Mouse (Mus musculus) mouse trophoblast stem cell (cell line): ENCODE measurements around the gene Mt3.
"Not testable (repeated sequence)": the region's sequence is repeated elsewhere in the genome, so short reads cannot be mapped to it uniquely, and the experiment has no call there.

Experiments used
- in situ Hi-C, 2 experiments: fragments of 300-500 bp; cut with MseI, MboI; formaldehyde crosslinking; loops; 2 replicates in 1 of 2; 3 replicates in 1 of 2; pipeline ENCODE4 v1.15.1; 2025

Gene Mt3

DNA sequence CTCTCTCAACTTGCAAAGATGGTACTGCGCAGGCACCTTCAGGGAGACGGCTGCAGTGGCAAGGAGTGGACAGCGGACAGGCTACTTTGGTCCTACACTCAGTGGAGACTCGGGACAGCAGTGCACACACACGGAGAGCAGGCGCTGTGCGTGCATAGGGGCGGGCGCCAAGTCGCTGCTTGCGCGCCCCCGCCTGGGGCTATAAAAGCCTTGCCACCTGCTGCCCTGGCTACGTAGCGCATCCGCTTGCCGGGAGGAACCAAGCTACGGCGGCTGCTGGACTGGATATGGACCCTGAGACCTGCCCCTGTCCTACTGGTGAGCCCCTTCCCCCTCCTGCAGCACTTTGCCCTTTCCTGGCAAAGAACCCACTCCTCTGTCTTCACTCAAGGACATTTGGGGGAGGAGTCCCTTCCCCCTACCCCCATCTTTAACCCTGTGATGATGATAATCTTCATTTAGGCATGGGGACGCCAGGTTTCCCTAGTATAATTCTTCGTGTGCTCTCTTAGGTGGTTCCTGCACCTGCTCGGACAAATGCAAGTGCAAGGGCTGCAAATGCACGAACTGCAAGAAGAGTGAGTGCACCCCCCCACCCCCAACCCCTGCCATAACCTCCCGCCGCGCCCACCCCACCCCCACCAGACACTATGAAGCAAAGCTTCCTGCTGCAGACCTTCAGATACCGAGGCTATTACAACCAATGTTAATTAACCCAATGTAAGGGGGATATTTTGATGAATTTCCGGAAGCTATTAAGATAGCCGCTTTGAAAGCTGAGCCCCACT, at the start of gene Mt3:
TSS of gene Mt3 (plus strand) at position 95 of the 788 bp plus-strand sequence.
- in situ Hi-C loops, result no loop called here

DNA sequence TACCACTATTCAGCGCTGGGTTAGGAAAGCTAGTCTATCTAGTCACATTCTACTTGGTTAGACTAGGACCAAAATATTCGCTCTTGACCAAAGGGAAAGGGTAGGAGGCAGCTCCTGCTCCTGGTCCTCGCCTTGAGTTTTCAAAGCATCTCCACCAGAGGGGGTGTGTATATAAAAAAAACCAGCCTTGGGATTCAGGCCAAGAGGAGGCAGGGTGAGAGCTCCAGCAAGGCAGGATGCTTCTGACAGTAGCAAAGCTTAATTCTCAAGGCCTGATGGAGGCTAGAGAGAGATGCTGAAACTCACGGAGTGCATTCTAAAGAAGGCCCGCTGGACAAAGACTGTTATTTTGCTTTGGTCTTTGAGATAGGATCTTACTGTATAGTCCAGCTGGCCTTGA, 48.3 kb upstream of the Mt3 start:
- in situ Hi-C loops, result loop anchor here (10.0 kb wide), 2 partner anchors 91 to 101 kb away; no protein-coding TSS in a partner anchor

DNA sequence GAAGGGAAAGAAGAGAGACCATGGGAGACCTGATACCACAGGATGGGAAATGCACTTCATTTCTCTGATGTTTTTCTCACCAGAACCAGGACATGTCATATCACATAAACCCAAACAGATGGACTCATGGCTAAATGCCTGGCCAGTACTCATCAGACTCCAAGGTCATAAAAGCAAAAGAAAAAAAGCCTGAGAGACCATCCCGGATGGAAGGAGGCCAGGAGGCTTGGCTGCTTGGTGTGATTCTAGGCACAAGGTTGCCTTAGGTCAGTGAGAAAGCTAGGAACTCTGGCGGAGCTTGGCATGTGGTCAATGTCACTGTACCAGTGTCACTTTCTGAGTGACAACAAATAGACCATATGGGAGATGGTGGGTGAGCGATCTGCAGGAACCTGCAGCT, 44.5 kb upstream of the Mt3 start:
- in situ Hi-C loops, result loop anchor here (10.0 kb wide), 2 partner anchors 87 to 97 kb away; no protein-coding TSS in a partner anchor

DNA sequence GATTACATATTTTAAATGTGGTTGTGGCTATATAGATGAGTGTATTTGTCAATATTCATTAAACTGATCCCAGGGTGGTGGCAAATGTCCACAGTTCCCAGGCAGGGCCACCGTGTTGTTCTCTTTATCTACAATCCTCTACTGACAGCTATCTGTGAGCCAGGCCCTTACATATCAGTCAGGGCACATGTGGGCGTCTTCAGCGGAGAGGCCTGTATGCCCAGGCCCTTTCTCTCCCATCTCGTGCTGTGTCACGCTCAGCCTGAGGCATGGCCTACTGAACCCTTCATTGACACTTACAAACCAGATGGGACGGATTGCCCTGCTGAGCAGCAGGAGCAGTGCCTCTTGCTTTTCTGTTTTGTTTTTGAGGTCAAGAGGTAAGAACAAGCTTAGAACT, 43.0 kb upstream of the Mt3 start:
- in situ Hi-C loops, result loop anchor here (10.0 kb wide), 2 partner anchors 85 to 95 kb away; no protein-coding TSS in a partner anchor

DNA sequence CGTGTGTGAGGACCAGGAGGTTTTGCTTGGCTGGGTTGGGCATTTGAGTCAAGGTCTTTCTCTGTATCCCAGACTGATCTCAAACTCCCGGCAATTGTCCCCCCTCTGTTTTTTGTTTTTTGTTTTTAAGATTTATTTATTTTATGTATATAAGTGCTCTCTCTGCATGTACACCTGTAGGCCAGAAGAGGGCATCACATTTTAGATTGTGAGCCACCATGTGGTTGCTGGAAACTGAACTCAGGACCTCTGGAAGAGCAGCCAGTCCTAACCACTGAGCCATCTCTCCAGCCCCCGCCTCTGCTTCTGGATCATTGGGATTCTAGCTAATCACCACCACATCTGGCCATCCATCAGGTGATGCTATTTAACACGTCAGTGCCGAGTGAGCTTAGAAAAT, 42.6 kb upstream of the Mt3 start:
- in situ Hi-C loops, result loop anchor here (10.0 kb wide), 2 partner anchors 85 to 95 kb away; no protein-coding TSS in a partner anchor

DNA sequence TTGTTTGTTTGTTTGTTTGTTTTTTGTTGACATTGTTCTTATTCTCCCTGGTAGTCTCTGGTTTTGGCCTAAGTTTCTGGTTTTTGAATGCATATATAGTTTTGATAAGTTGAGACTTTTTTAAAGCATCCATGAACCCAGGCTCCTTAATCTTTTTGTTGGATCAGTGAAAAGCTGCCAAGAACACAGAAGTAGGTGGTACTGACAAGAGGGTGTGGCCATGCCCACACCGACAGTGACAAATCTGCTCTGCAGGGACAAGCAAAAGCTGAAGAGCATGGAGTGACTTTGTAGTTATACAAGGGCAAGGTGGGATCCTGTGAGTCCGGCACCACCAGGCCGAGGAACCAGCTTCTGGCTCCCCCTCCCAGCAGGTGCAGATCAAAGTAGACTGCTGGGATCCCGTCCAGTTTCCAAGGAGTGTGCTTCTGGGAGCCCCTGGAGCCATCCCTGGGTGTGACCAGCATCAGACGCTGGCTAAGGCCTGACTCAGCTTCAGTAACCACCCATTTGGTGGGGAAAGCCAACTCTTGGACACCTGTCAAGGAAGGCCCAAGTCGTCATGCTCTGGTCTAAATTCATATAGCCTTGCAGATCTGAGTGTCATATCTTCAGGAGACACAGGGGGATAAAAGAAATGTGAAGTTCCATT, 41.8 kb upstream of the Mt3 start:
- in situ Hi-C loops, result no loop called here

DNA sequence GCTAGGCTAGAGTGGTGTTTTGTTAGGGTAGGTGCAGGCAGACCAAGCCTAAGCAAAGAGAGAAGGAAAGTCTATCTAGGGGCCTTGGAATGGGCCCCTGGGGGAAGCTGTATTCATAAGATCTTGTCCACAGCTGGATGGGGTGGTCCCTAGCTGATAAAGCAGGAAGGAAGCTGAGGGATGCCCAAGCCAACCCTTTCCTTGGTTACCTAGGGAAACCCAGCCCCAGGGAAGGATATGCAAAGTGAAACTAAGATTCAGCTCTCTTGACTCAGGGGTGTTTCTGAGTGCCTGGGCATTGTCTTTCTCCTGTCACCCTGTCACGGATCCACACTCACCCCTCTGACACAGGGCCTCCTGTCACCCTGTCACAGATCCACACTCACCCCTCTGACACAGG, 39.0 kb upstream of the Mt3 start:
- in situ Hi-C loops, result no loop called here

DNA sequence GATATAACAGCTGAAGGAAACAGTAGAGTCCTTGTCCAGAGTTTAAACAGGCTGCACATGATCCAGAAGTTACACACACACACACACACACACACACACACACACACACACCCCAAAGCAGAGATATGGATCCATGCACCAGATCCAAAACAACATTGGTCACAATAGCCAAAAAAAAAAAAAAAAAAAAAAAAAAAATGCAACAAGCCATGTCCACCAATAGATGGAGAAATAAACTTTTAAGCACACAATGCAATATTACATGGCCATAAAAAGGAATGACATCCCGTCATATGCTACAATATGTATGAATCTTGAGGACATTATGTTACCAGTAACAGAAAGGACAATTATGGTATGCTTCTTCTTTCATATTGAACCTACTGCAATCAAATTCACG, 38.4 kb upstream of the Mt3 start:
- in situ Hi-C loops, result no loop called here

DNA sequence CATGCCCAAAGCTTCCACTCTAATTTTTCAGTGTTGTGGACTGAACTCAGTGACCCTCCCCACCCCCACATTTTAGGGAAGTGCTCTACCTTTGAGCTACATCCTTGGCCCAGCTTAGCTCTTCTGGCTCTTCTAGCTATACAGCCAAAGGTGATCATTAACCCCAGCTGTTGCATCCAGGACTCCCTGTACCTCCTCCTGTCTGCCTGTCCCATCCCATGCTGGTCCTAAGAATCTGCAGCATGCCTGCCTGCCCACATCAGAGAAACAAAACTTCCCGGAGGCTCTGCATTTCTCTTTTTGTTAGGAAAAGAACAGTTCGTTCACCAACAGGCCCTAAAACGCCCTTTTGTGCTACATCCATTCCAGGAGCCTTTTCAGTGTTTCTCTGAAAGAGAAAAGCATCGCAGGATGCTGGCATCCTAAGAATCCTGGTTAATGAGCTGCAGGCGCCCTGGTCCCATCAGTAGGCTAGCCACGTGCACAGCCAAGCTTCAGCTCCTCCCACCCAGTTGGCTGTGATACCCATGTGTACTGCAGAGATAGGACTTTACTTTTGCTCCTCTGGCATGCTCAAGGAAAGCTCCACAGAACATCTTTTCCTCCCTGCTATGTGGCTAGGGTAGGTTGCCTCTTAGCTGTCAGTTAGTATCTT, 33.5 kb upstream of the Mt3 start:
- in situ Hi-C loops, result no loop called here

DNA sequence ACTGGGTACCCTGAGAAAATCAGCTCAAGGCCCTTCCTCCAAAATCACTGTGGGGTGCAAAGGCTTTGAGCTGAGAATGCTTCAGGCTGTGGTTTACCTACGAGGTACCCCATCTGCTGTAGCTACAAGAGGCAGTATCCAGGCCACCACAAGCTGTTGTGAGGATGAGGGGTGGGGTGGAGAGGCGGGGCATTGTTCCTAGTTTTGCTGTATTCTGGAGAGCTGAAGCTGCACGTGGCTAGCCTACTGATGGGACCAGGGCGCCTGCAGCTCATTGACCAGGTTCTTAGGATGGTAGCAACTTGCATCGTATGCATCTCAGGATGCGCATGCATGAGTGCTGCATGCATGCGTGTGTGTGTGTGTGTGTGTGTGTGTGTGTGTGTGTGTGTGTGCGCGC, 30.8 kb upstream of the Mt3 start:
- in situ Hi-C loops, result no loop called here

DNA sequence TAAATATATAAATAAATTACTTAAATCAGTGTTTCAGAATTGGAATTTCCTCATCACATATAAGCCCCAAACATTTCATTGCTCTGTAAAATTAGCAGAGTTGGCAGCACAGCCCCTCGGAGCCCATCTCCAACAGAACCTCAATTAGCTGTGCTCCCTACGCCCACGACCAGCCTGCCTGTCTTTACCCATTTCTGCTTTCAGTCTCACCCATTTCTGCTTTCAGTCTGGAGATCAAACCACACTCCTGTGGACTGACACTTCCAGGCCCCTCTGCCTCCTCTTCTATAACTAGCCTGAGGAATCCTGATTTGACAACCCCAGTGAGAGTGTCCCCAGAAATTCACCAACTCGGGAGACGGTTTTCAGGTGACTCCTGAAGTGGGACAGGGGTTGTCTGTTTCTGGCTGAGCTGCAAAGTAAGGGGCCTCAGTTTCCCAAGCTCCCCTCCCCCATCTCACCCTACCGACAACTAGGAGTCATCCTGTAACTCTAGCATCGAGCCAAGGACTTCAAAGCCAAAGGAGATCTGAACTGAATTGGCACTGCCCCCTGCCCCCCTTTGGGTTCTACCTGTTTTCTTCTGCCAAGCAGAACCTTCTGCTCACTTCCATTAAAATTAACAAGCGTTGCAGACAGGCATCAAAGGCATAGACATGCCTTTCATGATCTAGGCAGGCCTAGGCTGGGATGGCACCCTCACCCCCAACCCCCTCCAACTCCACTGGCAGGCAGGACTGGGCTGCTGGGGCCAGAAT, 29.5 kb upstream of the Mt3 start:
- in situ Hi-C loops, result no loop called here

DNA sequence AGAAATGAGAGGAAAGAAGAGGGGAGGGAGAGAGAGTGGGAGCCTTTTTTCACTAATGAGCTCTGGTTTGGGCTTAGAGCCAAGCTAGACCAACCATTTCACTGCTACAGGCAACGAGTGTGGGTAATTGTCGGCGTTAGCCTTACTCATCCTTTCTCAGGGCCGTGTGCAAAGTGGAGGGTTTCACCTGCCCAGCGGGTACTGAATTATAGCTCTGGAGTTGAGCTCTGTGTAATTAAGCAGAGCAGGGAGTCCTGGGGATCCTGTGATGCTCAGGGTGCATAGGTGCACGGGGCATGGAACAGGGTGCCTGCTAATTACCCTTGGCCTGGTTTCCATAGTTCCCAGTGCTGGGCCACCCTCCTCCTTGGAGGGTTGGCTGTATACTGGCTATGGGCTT, 24.7 kb upstream of the Mt3 start:
- in situ Hi-C loops, result no loop called here

DNA sequence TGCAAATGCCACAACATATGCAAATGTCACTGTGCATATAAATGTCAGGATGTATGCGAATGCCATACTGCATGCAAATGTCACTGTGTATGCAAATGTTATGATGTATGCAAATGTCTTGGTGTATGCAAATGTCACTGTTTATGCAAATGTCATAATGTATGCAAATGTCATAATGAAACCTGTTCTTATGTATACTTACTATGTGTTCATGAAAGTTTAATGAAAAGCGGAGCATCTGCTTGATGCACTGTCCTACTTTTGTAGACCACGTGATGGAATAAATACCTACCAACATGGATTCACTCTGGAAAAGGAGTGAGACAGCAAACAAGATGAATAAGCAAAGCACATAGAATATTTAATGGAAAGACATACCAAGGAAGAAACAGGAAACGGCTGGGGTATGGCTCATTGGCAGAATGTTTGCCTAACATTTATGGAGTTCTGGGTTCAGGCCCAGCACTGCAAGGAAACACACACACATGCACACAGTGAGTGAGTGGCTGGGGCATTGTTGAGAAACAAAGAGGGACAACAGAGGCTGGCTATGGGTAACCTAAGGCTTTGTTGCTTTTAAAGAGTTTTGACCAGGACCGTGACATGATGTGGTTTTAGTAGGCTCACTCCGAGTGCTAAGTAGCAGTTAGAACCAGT, 23.1 kb upstream of the Mt3 start:
- in situ Hi-C loops, result no loop called here

DNA sequence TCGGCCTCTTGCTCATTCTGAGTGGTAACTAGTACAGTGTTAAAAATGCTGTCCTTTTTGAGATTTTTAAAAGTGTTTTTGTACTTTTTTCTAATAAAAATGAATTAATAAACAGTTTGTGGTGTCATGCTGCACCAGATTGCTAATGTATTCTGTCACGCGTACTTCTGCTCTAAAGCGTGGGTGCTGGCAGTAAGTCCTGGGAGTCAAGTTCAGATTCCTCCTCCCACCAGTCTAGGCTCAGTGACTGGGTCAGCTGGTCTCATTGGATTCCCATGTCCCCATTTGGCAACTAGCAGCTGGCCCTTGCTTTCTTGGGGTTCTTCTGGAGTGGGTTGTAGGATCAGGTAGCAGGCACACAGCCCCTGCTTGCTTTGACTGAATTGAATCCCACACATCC, 22.3 kb upstream of the Mt3 start:
- in situ Hi-C loops, result no loop called here

DNA sequence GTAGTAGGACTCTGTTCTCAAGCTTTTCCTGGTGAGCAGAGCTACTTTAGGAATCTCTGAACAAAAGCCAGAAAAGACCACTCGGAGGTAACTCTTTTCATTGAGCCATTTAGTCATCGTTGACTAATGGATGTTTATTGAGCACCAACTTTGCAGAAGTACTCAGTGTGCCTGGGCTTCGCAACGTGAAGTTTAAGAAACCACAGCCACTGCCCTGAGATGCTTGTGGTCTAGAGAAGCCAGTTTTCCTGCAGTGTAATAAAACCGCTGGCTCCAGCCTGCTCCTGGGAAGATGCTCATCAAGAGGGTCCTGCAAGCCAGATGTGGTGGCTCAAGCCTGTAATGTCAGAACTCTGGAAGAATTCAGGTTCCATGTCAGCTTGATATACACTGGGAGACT, 20.3 kb upstream of the Mt3 start:
- in situ Hi-C loops, result no loop called here

DNA sequence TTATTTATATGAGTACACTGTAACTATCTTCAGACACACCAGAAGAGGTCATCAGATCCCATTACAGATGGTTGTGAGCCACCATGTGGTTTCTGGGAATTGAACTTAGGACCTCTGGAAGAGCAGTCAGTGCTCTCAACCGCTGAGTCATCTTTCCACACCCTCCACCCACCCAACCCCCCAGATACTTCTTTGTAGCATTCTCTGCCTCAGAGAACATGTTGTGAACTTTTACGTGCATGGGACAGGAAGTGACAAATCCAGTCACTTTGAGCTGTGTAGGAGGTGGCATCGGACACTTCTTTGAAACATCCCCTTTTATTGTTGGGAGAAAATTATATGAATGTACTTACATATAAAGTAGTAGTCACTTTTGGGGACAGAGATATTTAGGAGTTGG, 17.8 kb upstream of the Mt3 start:
- in situ Hi-C loops, result not testable (repeated sequence)

DNA sequence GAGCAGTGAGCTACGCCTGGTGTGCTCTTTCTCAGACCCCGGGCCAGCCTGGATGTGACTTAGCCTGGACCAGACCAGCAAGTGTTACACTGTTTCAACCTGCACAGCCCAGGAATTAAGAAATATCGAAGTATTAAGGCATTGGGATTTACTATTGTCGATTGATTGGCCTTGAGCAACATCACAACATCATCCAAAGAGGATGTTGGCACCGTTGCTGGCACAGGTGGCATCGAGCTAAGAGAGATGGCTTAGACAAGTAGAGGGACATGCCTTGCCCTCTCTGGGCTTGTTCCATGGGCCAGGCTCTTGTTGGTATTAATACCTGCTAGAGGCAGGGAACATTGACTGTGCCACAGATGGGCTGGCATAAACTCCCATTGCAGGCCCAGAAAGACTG, 16.9 kb upstream of the Mt3 start:
- in situ Hi-C loops, result no loop called here

DNA sequence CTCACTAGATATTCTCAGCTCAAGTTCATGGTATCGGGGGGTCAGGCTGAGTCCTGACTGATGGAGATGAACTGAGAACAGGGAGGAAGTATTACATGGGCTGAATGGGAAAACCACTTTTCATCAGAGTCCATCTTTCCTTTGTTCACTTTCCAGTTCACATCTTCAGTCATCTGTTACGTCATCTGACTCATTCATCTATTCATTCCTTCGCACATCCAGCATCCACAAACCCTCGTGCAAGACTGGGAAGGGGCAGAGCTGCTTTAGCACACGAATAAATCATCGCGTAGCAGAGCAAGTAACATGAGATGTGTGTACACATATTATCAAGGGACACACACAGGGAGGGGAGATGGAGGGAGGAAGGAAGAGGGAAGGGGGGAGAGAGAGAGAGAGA, 16.2 kb upstream of the Mt3 start:
- in situ Hi-C loops, result no loop called here

DNA sequence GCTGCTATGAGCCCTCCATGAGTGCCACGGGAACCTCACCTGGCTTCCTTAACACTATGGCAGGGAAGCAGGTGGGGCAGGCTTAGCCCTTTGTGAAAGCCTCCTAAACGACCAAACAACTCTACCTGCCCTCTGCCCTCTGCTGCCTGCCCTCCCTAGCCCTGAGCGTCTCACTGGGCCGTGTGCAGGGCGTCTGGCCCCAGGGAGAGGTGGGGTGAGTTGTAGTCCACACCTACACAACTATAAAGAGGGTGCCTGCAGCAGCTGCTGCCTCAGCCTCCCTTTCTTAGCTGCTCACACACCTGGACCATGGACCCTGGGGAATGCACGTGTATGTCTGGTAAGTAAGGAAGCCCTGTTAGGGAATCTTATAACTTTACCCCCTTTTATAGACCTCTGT, 15.5 kb upstream of the Mt3 start, which contains the start of gene Mt4:
TSS of gene Mt4 (plus strand) at position 265 of the 400 bp plus-strand sequence.
- in situ Hi-C loops, result no loop called here

DNA sequence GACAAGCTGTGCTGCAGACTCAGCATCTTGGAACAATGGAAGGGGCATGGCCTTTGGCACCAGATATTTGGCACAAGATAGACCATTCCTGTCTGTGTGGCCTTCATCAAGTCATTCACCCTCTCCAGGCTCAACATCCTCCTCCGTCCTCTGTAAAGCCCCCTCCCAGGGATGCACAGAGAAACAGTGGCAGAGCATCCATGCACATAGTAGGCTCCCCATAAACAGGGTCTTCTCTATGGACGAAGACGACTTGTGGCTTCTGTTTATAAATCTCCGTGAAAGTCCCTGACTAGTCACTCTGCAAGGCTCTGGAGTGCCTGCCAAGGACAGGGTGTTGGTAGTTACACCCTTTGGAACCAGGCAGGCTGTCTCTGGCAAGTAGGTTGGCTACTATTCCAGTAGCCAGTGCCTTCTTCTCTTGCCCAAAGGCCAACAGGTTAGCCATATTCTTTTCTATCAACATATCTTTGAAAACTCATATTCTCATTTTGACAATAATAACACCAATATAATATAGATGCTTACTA, 12.1 kb upstream of the Mt3 start:
- in situ Hi-C loops, result no loop called here

DNA sequence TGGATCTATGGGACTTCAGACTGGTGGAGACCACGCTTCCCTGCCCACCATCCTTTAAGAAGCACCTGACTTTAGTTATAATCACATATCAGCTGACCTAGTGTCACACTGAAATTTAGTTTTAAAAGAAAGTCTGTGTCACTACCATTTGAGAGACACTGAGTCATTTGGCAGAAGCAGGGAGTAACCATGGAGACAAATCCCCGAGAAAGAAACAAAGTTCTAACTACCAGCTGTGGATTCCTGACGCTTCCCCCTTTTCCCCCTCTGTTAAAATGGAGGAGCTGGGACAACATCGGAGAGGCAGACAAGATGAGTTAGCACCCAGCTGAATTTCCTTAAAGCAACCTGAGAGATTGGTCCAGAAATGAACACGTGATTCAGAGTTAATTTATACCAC, 4.2 kb upstream of the Mt3 start:
- in situ Hi-C loops, result no loop called here
